Mouse (Mus musculus): Measurements from ENCODE around the gene Zfp592. TPM values are rescaled to one million over a fixed set of nuclear protein-coding genes. Genes with fewer than 3 reads are reported as not detected.

Gene Zfp592
- total RNA-seq (2023) = 67.8 TPM

GRCm38 (mm10) chr7:80992980-80993833, at the start of gene Zfp592:
Gene Zfp592, plus strand, starts transcription at chr7:80993681.

GRCm38 (mm10) chr7:80947445-80948350, 45.8 kb upstream of the Zfp592 start, which contains the start of gene Sec11a:
Gene Sec11a, minus strand, starts transcription at chr7:80947780.

GRCm38 (mm10) chr7:81057471-81057870, 64.0 kb downstream of the Zfp592 start, which contains the start of gene Alpk3:
Gene Alpk3, plus strand, starts transcription at chr7:81057600.

Other genes with a start within 250 kb of the Zfp592 start
- 257 TPM for gene Iqgap1, start 167.7 kb upstream of the Zfp592 start, total RNA-seq (2023)
- 12.2 TPM for gene Zscan2, start 132.8 kb upstream of the Zfp592 start, total RNA-seq (2023)
- gene Wdr73, start 92.4 kb upstream of the Zfp592 start, total RNA-seq (2023) = 22.0 TPM
- 17.8 TPM for gene Nmb, start 88.6 kb upstream of the Zfp592 start, total RNA-seq (2023)
- gene Sec11a, start 45.9 kb upstream of the Zfp592 start, total RNA-seq (2023) = 130 TPM
- 0.40 TPM for gene Alpk3, start 63.9 kb downstream of the Zfp592 start, total RNA-seq (2023)
- gene Slc28a1, start 121.1 kb downstream of the Zfp592 start, total RNA-seq (2023) = 0.18 TPM
- gene Pde8a, start 219.9 kb downstream of the Zfp592 start, total RNA-seq (2023) = 6.6 TPM

All from CD8-positive naive resting alpha-beta T cell, adult 57 days (primary cell).